Mouse (Mus musculus) kidney, adult 8-10 months (tissue): ENCODE data around the gene Dlgap1.
A peak's percentile ranks its signal among the peaks of the same experiment; 100 is the strongest.

Experiments
- DNase-seq, 2 experiments: peaks; one replicate each; pipeline ENCODE4 v3.0.0; 2022

Gene Dlgap1

DNA sequence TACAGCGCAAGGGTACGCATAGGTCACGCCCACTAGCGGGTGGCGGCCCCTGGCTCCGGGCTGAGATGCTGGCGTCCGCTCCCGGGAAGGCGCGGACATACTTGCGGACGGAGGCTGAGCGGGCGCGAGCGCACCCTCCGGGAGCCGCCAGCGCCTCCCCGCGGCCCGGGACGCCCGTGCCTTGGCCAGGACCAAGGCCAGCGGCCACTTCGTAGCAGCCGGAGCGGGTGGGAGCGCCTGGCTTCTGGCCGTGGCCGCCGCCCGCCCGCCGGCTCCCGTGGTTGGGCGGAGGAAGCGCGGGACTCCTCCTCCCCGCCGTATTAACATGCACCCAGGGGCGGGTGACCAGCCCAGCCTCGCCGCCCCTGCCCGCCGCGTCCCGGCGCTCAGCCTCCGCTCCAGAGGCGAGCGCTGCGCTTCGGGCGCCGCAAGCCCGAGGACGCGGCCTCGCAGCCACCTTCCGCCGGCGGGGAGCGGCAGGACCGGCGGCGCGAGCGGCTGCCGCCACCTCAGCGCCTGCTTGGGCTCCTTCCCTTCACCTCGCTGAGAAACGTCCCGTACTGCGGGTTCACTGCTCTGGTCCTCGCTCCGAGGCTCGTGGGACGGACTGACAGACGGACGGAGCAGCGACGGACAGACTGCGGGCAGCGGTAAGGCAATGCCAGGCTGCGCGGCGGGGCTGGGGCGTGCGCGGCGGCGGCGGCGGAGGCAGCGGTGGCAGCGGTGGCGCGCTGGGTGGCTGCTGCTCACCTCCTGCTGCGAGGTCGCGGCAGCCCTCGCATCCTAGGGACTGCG, at the start of gene Dlgap1:
TSS of gene Dlgap1 (plus strand) at position 53 of the 795 bp plus-strand sequence.
- DNase-seq, result peak; percentile 47 to 56

DNA sequence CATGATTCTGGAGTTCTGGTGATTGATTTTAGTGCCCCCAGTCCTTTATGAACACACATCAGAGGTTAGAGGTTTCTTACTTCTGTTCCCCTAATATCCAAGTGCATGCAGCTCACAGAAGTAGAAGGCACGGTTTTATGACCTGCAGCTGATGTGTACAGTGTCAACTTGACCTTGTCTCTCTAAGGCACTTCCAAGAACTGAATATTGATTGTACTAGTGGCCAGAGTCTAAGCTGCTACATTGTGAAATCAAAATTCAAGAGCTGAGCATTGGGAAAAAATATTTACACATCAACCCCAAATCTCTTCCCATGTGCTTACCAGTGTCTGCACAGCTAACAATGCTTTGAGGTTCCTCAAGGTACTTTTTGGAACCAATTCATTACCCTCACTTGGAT, 13.9 kb upstream of the Dlgap1 start:
- no peak for DNase-seq

DNA sequence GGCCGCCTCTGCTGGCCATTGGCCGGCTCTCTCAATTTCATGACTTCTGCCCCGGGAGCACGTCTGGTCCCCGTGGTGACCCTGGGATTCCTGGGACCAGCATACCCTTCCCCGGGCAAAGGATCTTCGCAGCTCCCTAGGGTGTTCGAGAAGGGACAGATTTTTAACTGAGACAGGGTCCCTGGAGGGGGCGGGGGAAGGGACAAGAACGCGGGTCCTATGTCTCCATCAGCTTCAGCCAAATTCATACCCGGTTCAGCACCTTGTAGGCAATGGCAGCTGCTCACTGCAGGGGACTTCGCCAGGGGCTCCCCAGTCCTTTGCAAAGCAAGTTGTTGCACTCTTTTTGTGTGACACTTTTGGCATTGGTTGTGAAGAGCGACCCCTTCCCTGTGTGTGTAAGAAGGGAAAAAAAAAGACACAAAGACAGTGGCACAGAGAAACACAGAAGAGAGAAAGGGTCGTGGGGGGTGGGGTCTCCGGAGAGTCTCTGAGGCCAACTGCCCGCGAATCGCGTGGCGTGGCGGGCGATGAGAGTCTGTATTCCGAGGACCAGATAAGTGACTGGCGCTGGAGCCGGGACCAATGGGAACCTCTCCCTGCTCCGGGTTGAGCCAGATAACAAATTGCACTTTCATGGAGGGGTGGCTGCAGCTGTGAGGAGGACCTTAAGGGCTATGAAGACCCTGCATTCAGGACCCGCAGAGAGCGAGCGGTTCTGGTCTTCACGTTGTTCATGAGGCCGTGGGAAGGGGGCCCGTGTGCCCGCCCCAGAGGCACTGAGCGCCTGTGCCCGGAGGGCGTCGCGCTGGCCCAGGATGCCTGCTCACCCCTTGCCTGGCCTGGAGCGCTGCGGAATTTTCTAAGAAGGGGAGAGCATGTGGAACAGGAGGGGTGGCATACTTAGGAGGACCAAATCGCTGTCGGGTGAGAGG, 1.2 kb downstream of the Dlgap1 start:
- DNase-seq, result no peak

DNA sequence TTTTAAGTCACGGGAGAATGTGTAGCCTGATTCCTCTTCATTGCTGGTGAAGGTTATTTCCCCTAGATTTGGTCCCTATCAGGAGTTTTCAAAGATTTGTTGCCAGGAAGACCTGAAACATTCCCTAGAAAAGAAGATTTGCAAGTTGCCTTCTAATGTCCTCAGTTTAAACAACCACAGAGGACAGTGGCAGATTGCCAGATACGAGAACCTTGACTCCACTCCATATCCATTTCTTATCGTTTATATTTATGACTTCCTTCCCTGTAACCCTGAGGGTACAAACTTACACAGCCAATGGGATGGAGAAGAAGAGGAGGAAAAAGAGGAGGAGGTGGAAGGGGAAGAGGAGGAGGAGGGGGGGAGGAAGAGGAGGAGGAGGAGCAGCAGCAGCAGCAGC, 4.2 kb downstream of the Dlgap1 start:
- no peak for DNase-seq

DNA sequence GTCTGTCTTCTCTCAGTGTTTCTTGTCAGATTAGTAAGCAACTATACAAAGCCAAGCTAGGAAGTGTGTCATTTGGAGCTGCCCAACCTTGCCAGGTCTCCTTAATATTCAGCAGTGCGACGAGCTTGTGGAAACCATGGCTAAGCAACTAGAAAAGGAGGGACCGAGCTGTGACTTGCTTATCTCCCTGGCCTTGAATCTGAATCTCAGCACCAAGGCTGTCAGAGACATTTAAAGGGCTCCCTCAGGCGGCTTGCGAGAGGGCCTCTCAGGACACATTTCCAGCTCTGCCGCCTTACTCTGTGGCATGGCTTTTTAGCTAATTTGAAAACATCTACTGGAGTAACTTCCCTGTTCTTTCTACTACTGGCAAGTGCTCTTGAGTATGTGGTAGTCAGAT, 5.1 kb downstream of the Dlgap1 start:
- no peak for DNase-seq

DNA sequence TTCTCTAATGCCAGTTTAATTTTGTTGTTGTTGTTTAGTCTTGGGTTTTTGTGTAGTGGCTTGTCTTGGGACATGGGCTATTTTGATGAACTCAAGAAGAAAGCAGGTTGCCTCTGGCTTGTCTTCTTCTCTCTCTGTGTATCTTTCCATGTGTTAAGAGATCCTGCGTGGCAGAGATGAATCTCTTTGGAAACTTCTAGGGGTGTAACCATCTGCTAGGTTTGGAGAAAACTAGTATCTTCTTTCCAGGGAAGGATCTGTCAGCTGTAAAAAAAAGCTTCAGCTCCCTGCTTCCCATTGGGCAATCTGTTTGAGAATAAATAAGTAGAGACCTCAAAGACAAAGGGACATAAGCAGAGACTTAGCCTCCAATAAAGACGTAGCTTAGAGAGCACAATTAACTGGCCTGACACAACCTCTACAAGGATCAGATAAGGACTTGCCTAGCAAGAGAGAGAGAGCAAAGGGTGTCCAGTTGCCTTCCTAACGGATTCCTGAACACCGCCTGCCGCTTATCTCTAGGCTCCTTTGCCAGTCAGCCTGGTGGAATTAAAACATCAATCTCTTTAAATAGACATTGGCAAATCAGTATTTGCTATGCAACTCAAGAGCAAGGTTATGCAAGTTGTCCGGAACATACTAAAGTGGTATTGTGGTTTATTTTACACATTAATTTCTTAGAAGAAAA, 13.5 kb downstream of the Dlgap1 start:
- DNase-seq, result no peak

DNA sequence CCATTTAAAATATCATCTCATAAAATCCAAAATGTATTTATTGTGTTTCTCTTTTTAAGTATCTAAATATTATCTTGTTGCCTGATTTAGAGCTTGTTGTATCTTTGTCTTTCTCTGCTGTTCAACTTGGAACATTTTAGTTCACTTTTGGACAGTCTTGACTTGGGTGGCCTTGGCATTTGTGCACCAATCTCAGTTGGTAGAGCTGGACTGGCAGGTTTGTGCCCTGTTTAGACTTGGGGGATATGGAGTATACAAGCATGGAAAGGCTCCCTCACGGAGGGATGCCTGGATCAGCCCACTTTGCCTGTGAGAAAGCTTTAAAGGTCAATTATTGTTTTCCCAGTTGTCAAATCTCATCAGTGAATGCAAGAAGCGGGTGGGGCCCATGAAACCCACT, 27.5 kb downstream of the Dlgap1 start:
- no peak for DNase-seq

DNA sequence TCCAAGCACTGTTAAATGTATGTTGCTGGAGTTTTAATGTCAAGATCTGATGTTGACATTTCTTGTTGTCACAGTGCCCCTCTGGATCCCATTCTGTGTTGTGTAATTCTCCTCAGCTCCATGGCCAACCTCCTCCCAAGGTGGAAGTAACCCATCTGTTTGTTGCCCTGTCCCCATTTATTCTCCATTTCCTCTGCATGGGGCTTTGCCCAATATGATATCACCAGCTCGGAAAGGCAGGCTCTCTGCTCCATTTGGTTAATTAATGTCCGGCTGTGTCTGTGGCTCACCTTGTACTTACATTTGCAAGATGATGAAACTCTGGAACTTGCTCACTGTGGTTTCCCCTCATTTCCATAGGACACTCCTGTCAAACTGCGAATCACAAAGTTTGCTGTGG, 33.2 kb downstream of the Dlgap1 start:
- no peak for DNase-seq

DNA sequence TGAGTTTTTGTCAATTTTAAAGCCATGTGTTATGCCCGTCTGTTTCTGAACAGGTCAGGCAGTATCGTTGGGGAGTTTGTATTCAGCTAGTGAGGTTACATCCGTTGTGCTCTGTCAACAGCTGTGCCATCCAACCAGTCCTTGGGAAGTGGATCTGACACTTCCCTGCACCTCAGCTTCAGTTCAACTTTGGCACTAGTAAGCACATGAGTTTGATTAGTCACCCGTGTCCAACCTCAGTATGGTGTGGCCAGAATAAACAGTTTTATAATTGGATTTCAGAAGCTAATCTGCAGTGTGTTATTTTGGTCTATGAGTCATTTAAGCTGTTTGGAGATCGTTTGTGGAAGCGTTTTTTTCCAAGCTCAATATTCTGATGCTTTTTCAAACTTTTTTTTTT, 35.8 kb downstream of the Dlgap1 start:
- DNase-seq, result no peak

DNA sequence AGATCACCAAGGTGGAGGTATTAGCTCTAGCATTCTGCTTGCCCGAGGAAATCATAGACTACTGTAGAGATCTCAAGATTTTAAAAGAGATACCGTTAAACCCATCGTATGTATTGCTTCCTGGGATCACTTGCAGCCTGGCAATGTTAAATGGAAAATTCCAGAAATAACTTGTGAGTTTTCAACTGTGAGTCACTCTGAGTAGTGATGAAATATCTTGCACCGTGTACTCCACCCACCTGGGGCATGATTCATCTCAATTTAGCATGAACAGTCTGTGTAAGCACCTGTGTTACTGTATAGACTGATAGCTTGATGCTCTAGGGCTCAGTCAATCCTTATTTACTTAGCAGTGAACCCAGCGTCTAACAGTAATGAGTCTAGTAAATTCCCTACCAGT, 38.7 kb downstream of the Dlgap1 start:
- no peak for DNase-seq

DNA sequence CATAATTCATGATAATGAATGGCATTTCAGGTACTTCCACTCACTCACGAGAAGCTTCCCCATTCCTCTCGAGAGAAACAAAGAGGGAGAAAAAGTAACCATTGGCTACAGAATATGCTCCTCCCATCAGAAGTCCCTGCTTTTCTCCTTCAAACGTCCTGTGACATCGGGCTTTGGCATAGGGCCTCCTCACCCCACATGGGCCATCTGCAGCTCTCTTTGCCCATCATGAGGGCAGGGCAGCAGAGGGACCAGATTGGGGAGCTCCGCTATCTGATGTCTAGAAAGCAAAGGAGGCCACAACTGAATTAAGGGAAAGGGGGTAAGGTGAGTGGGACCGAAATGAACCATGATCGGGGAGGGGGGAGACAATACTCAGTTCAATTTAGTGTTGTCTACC, 47.6 kb downstream of the Dlgap1 start:
- DNase-seq, result no peak

DNA sequence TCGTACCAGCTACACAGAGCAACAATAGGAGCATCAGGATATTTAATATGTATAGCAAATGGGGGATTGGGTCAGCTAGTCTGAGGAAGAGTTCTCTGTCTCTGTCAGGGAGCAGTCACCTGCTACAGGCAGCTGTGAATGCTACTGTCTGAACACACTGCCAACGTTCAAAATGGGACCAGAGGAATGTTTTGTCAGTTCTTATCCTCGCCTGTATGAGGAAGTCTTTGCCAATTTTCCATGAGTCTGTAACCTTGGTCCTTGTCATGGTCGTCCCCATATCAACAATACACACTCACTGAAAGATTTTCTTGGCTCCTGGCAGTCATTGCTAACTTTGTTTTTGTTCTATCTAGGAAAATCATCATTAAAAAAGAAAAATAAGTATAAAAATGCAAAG, 51.5 kb downstream of the Dlgap1 start:
- DNase-seq, result no peak

DNA sequence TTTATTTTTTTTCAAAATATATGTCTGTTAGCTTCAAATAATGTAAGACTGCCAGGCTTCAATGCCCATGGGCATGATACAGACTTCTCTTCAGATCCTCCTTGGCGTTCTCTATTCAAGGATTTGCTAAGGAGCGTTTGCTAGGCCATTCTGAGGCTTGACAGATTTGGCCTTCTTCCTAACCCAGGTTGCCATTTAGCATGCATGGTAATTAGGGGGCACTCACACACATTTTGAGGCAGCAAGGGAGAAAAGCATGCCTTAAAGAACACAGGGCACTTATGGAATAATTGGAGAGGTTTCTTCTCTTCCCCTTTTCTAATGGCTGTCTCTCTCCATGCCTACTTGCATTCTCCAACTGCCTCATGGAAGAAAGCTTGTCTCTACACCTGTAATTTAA, 53.7 kb downstream of the Dlgap1 start:
- no peak for DNase-seq

DNA sequence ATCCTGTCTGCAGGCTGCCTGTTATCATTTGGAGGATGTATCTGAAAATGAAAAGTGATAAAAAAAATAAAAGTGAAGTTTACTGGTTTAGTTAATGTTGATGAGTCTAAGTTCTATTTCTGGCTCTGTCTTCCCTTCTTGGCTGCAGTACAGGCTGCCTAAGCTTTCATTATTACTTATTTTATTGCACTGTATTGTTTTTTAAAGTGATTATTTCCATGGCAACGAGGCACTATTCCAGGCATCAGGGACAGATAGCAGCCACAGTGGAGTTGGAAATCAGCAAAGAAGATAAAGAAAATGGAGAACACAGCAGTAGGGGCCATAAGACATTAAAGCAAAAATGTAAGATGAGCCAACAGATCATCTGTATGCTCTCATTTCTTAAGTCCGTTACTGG, 66.0 kb downstream of the Dlgap1 start:
- no peak for DNase-seq

DNA sequence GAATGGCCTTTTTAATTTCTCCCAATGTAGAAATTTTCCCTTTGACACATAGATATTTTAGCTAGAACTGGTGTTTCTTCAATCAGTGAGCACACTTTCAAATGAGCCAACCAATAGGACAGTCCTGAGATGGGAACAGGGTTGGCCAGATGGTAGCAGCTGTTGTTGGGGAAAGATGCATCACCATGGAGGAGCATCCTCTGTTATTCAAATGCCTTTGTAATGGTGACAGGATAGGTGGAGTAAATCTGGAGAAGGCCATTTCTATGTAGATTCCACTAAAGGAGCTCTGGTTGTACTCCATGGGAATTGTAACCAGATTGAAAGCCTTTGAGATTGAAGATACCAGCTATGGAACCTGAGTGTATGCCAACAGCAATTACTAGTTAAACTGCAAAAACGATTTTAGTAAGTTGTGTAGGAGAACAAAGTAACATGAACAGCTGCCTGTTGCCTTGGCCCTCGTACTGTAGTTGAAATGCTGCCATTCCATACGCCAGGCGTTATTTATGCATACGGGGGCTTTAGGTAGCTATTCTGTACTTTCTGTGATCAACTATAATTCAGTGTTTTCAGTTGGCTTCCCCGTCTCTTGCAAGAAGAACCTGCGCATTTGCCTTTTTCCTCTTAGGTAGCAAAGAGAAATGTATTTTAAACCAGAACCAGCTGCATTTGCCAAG, 72.0 kb downstream of the Dlgap1 start:
- no peak for DNase-seq

DNA sequence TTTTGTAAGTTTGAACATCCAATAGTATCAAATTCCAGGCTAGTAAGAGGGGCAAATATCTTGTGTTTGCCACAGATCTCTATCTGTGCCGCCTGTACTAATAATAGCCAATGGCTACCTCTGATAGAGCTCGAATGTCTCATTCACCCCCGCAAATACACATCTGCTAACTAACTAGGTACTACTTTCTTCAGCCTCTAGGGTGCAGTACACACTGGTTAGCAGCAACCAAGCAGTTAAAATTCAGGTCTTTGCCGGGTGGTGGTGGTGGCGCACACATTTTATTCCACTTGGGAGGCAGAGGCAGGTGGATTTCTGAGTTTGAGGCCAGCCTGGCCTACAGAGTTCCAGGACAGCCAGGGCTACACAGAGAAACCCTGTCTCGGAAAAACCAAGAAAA, 99.4 kb downstream of the Dlgap1 start:
- DNase-seq, result no peak

DNA sequence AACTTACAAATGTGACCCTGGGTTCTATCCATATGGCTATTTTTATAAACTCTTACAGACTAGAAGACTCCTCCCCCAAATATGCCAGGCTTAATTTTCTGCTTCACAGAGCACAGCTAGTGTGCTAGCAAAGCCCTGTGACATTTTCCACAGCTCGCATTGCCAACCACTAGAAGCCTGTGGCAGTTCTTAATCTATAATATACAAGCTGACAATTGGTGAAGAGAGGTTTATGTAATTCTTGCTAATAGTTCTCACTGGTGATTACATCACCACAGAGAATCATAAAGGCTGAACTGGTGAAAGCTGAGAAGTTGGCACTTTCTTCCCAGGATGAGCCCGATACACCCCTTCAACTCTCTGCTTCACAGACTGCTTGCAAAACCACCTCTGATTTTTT, 103.2 kb downstream of the Dlgap1 start:
- no peak for DNase-seq

DNA sequence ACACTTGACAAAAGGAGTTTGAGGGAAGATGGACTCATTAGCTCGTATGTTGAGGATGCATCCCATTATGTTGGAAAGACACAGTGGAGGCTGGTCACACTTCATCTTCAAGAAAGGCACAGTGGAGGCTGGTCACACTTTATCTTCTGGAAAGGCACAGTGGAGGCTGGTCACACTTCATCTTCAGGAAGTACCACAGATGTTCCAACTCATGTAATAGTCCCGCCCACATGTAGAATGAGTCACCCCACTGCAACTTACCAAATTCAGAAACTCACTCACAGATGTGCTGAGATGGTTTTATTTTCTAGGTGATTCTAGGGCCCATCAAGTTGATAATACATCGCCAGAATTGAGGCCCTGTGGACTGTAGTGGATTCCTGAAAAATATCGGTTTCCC, 119.3 kb downstream of the Dlgap1 start:
- no peak for DNase-seq

DNA sequence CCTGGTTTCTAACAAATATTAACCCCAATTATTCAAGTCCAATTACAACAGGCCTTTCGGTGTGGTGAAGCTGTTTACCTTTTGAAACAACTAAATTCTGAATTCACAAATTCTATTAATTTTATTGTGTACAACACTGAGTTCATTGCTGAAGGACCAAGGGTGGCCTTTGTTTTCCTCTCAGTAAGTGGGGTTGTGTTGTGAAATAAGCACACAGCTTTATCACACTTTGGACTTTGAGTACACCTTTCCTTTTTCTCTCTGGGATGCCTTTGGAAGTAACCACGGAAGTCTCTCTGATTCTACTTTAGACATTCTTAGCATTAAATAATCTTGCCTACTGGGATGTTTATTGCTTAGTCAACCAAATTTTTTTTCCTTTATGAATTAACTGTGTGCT, 121.9 kb downstream of the Dlgap1 start:
- DNase-seq, result no peak

DNA sequence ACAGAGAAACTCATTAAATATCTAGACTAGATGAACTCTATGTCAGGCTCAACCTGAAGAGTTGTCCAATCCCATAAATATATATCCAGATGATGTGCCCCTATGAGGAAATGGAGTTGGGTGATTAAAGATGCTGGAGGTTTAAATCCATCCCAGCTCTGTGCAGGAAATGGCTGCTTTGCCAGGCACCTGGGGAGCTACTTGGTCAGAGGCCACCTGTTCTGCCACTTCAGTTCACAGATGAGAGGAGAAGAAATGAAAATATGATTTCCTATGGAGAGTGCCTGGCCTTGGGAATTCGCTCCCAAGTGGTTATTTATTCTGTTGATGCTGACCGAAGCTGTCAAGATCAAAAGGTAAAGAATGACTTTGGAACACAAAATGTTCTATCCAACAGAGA, 160.3 kb downstream of the Dlgap1 start:
- no peak for DNase-seq

DNA sequence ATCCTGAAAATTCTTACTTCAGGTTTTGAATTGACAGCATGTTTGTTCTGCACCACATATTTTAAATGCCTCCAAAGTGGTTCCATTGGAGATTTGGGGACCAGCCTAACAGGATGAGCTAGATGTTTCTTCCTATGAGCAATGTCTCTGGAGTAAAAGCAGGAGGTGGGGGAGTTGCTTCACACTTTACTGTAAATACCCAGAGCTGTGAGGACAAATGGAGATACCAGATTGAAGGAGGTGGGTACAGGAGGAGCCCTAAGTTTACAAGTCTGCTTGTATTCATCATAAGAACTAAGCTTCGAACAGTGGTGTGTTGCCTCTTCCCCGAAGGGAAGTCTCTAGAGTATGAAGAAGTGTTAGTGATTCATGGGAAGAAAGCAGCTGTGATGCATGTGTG, 201.0 kb downstream of the Dlgap1 start:
- no peak for DNase-seq

DNA sequence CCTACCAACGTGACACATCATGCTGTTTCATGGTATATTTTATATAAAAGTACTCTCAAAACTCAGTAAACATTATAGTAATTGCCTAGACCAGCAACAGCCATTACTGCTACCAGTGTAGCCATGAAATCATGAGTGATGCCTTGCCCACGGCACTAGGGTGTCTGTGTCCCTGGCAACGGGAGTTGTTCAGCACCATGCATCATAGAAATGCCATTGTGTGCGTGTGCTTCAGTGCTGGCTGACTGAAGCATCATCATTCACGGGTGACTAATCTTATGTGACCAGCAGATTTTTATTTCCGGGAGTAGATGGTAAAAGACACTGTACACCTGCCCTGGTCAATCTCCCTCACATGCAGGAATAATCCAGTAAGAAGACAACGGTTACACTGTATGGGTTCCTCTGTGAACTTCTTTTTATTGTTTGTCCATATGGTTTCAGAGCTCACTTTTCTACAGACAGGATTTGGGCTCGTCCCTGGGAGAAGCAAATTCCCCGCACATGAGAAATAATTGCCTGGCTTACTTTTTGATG, 203.7 kb downstream of the Dlgap1 start:
- DNase-seq, result no peak

DNA sequence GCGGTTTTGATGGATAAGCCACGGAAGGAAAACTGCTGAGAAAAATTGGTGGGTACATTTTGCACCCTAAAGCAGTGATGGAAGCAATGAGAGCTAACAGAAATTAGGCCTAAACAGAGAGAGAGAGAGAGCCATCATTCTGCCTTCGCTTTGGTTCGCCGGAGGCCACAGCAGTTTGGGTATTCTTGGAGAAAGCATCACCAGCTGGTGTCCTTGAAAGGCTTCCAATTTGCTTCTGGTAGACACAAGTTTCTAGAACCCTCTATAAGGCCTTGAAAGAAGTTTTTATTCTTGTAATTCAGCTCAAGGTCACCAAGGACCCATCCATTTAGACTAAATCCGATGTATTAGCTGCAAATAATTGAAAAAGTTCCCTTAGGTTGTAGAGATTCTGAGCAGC, 205.0 kb downstream of the Dlgap1 start:
- DNase-seq, result no peak
